Mouse (Mus musculus) stomach, embryonic 14.5 days (tissue): ENCODE data around the gene Ascl3. TPM values are rescaled to one million over a fixed set of nuclear protein-coding genes. Genes with fewer than 3 reads are reported as not detected.
A peak's percentile ranks its signal among the peaks of the same experiment; 100 is the strongest.

Experiments used
- ATAC-seq: fragments of 200-750 bp; cut with Nextera tagmentation; 2 replicates; pipeline ENCODE4 v1.8.0; 2017; ENCODE audit warnings: low read depth, moderate TSS enrichment; ENCODE audit not compliant: insufficient number of reproducible peaks, insufficient read depth, low FRiP score
- H3K27ac ChIP-seq: fragments of 300-500 bp; sonication (generic); 2 replicates; pipeline ENCODE4 v1.5.1; 2014; ENCODE audit warnings: mild to moderate bottlenecking, low read length, moderate library complexity, mixed read lengths
- H3K27me3 ChIP-seq: fragments of 300-500 bp; sonication (generic); 2 replicates; pipeline ENCODE4 v1.6.1; 2014; ENCODE audit warnings: low read length, control low read depth, mixed read lengths; ENCODE audit not compliant: control insufficient read depth, insufficient read depth
- H3K36me3 ChIP-seq: fragments of 300-500 bp; sonication (generic); 2 replicates; pipeline ENCODE4 v1.6.1; 2014; ENCODE audit warnings: mild to moderate bottlenecking, control low read depth, low read length, moderate library complexity, mixed read lengths; ENCODE audit not compliant: control insufficient read depth, insufficient read depth
- H3K4me1 ChIP-seq: fragments of 300-500 bp; sonication (generic); 2 replicates; pipeline ENCODE4 v1.6.1; 2014; ENCODE audit warnings: low read length, control low read depth, mixed read lengths; ENCODE audit not compliant: control insufficient read depth, insufficient read depth
- H3K4me2 ChIP-seq: fragments of 300-500 bp; sonication (generic); replicated peaks from 2 replicates; pipeline ENCODE4 v1.6.1; 2014; ENCODE audit warnings: low read depth, low read length, control low read depth
- H3K4me3 ChIP-seq: fragments of 300-500 bp; sonication (generic); 2 replicates; pipeline ENCODE4 v1.5.1; 2014; ENCODE audit warnings: low read depth, low read length, control low read depth
- H3K9ac ChIP-seq: fragments of 300-500 bp; sonication (generic); replicated peaks from 2 replicates; pipeline ENCODE4 v1.6.1; 2014; ENCODE audit warnings: low read depth, mild to moderate bottlenecking, control low read depth, low read length, moderate library complexity, mixed read lengths
- H3K9me3 ChIP-seq: fragments of 300-500 bp; sonication (generic); 2 replicates; pipeline ENCODE4 v1.6.1; 2016; ENCODE audit warnings: low read depth, low read length, control low read depth; ENCODE audit not compliant: control insufficient read depth
- WGBS: fragments of 180-500 bp; shearing (Covaris S2); extraction: QIAGEN DNeasy Blood & Tissue Kit; methylation state at CpG from one replicate; pipeline ENCODE4 v1.1.7; 2014; 5-methylcytosine and 5-hydroxymethylcytosine counted together
- polyA plus RNA-seq: library from polyadenylated mRNA; unstranded; fragments of >200 nt; fragmentation: Nextera tagmentation; extraction: Ambion mirVana; gene quantifications from 2 replicates; pipeline ENCODE4 v1.2.1, GENCODE M21; 2014

Ascl3 gene
- polyA plus RNA-seq, 1 experiment from 2014 or later: not detected

GRCm38 (mm10) chr7:109704461-109704860 lies 27.1 kb downstream of the Ascl3 start:
- Histone ChIP-seq H3K4me3 (peak overlapping the region; percentile 72), H3K4me2 (peak overlapping the region; percentile 69), H3K27me3 (no peaks in the 10 kb centered on the region), H3K9ac (no peak overlapping the region), H3K4me1 (peaks cover 9% of the 10 kb centered on the region; the same call in 1 of the 2 replicates), H3K27ac (no peak overlapping the region), H3K9me3 (no peaks in the 10 kb centered on the region), H3K36me3 (no peaks in the 10 kb centered on the region; the same call in 1 of the 2 replicates)
- ATAC-seq: no peak
- WGBS: 47% methylated on average over 3 of the region's 3 CpGs

DNA sequence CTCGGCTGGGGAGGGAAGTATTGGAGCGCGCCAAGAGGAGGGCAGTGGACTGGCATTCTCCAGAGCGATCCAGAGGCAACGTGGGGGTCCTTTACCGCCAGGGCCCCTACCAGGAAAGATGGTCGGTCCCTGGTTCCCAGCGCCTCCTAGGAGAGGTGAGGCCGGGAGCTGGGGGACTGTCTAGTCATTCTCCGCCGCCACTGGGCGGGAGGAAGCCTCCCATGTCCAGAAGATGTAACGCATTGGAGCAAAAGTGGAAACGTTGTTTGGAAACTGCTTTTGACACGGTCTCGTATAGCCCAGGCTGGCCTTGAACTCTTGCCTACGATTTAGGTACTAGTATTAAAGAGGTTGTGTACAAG lies 27.5 kb downstream of the Ascl3 start:
- Histone ChIP-seq H3K9me3 (no peaks in the 10 kb centered on the region), H3K36me3 (no peaks in the 10 kb centered on the region; the same call in 1 of the 2 replicates), H3K4me1 (peaks cover 8% of the 10 kb centered on the region; the same call in 1 of the 2 replicates), H3K9ac (peak overlapping the region; percentile 64), H3K27ac (peak overlapping the region; percentile 79), H3K27me3 (no peaks in the 10 kb centered on the region), H3K4me2 (peak overlapping the region; percentile 69), H3K4me3 (peak overlapping the region; percentile 72)
- ATAC-seq: no peak
- 3% methylated on average over 17 of the region's 17 CpGs for WGBS

DNA sequence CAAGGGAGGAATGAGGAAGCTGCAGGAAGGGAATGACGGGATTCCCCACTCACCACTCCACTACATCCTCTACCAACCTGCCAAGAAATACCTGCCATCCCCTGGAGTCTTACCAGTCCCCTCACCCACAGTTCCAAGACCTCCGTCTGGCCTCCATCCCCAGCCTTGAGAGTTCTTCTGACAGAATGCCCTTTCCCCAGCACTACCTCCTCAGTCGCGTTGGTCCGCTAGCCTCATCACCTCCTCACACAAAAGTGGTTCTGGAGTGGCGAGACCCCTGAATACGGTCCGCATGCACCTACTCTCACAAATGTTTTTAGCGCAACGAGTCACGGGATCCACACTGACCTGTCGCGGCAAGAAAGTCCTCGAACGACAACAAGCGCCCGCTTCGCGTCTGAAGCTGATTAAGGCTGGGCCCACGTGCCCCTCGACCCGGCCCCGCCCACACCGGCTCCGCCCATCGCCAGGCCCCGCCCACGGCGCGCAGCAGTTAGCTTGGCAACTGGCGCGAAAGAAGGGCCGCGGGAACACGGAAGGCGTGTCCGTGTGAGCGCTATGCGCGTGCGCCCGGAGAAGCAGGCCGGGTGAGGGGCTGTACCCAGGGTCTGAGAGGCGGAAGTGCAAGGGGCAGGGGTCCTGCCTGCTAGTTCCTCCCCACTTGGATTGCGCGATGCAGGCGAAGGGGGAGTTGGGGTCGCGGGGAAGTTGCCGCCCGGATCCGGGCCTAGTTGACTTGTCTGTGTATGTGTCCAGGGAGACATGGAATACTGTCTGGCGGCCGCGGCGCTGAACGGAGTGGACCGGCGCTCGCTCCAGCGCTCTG lies 28.1 kb downstream of the Ascl3 start, which contains the start of the genes St5 and Akip1:
TSS of gene St5 (minus strand) at position 416 of the 826 bp plus-strand sequence.
TSS of gene Akip1 (plus strand) at position 501 of the 826 bp plus-strand sequence.
- H3K9ac ChIP-seq: peak within 1 kb of the TSS; percentile 64
- H3K36me3 ChIP-seq: no peaks in the 10 kb centered on the region
- H3K4me2 ChIP-seq: peak within 1 kb of the TSS; percentile 69
- peaks cover 6% of the 10 kb centered on the region; the same call in 1 of the 2 replicates for H3K4me1 ChIP-seq
- peak; percentile 96 for ATAC-seq
- peak within 1 kb of the TSS; percentile 72 for H3K4me3 ChIP-seq
- H3K27ac ChIP-seq: peak within 1 kb of the TSS; percentile 79
- no peaks in the 10 kb centered on the region for H3K9me3 ChIP-seq
- WGBS: under 1% methylated on average over 61 of the region's 61 CpGs
- H3K27me3 ChIP-seq: no peaks in the 10 kb centered on the region

DNA sequence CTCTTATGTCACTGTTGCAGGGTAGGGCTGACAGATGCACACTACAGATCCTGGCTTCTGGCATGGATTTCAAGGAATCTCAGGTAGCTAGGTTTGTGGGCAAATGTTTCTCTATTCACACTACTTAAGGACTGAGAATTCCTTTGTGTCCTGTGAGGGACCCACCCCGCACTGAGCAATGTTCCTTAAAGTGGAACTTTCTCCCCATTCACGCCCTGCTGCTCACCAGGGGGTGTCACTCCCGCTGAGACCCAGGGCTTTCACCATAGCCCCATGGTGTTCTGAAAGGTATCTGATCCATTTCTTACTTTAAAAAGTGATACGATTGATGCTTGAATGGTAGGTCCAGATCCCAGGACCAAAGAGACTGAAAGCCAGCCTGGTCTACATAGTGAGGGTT lies 28.8 kb downstream of the Ascl3 start:
- peak overlapping the region; percentile 69 for H3K4me2 ChIP-seq

DNA sequence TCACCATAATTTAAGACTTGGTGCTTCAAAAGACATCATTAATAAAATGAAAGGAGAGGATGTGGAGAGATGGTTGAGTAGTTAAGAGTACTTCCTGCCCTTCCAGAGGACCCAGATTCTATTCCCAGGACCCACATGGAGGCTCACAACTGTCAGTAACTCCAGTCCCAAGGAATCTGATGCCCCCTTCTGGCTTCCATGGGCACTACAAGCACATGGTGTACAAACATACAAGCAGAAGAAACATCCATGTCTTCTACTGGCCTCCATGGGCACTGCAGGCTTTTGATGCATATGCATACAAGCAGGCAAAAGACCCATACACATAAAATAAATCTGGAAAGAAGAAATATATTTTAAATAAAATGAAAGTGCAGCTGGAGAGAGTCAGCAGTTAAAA lies 31.3 kb downstream of the Ascl3 start:
- Histone ChIP-seq H3K36me3 (no peaks in the 10 kb centered on the region), H3K9ac (no peak overlapping the region), H3K4me3 (no peak overlapping the region), H3K27ac (no peak overlapping the region), H3K4me2 (no peak overlapping the region), H3K4me1 (peaks cover 6% of the 10 kb centered on the region; the same call in 1 of the 2 replicates), H3K9me3 (no peaks in the 10 kb centered on the region), H3K27me3 (no peaks in the 10 kb centered on the region)
- no peak for ATAC-seq

More for the DNA sequence above, 28.8 kb downstream of the Ascl3 start:
- Histone ChIP-seq H3K9me3 (no peaks in the 10 kb centered on the region), H3K27me3 (no peaks in the 10 kb centered on the region), H3K36me3 (no peaks in the 10 kb centered on the region), H3K9ac (no peak overlapping the region), H3K4me3 (peak overlapping the region; percentile 72), H3K27ac (no peak overlapping the region), H3K4me1 (peaks cover 6% of the 10 kb centered on the region; the same call in 1 of the 2 replicates)
- WGBS: 42% methylated on average over 4 of the region's 4 CpGs
- ATAC-seq: no peak

DNA sequence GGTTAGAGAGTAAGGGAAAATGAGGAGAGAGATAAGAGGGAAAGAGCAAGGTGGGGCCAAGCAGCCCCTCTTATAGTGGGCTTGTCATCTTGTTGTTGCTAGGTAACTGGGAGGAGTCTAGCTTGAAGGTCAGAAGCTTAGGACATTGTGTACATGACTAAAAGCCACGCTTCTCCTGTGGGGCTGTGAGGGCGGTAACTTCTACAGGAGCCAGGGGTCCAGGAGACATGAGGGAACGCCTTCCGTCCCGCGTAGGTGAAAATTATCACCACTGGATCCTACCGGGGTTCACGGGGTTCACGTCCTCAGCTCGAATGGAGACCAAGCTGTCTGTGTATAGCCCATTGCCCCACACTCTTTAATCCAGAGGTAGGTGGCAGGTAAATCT lies 36.2 kb downstream of the Ascl3 start:
- Histone ChIP-seq H3K27ac (no peak overlapping the region), H3K4me2 (no peak overlapping the region), H3K36me3 (no peaks in the 10 kb centered on the region), H3K4me1 (no peaks in the 10 kb centered on the region), H3K9me3 (no peaks in the 10 kb centered on the region), H3K4me3 (no peak overlapping the region), H3K27me3 (no peaks in the 10 kb centered on the region), H3K9ac (no peak overlapping the region)
- 88% methylated on average over 10 of the region's 10 CpGs for WGBS
- ATAC-seq: no peak

DNA sequence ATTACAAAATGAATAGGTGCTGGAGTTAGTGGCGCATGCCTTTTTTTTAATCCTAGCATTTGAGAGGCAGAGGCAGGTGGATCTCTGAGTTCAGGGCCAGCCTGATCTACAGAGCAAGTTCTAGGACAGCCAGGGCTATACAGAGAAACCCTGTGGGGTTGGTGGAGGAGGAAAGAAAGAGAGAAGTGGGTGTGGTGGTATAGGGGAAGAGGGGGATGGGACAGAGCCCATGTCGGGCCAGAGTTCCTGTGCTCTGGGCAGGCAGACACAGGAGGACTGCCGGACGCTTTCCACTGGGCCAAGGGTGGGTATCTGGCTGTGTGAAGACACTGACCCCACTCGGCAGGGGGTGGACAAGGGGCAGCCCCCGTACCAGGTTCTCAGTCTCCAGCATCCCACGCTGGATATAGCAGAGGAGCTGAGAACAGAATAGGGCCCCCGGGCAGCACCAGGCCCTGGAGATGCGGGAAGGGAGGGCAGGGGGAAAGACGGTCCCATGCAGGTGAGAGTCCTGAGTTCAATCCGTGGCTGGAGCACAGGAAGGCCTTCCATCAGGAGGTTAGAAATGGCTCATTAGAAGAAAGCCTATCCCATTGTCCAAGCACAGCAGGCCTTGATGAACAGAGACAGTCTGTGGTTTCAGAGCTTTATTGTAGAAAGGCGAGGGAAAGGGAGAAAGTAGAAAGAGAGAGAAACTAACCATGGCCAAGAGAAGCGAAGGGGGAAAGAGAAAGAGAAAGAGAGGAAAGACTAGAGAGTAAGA lies 36.8 kb downstream of the Ascl3 start:
- H3K4me2 ChIP-seq: no peak overlapping the region
- no peaks in the 10 kb centered on the region for H3K4me1 ChIP-seq
- no peaks in the 10 kb centered on the region for H3K27me3 ChIP-seq
- ATAC-seq: no peak
- 87% methylated on average over 13 of the region's 13 CpGs for WGBS
- no peak overlapping the region for H3K4me3 ChIP-seq
- no peaks in the 10 kb centered on the region for H3K9me3 ChIP-seq
- H3K36me3 ChIP-seq: no peaks in the 10 kb centered on the region
- H3K27ac ChIP-seq: no peak overlapping the region
- H3K9ac ChIP-seq: no peak overlapping the region

DNA sequence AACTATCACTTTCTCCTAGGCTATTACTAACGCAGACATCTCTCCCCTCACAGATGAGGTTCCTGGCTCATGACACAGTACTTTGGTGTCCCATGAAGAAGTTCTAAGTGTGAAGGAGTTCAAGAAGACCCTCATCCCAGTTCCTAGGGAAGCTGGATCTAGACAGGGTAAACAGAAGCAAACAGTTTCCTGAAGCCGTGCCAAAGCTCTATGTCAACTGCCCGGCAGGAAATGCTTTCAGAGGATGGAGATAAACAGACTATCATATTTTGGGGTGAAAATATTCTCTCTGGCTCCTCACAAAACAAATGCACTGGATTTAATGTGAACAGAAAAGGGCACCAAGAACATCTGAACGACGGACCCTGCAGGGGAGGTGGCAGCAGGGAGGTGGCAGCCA lies 40.6 kb downstream of the Ascl3 start:
- 72% methylated on average over 5 of the region's 5 CpGs for WGBS
- 0 out of 2 replicates have a peak, but pooled peaks cover 8% of the 10 kb centered on the region for H3K4me1 ChIP-seq
- no peaks in the 10 kb centered on the region for H3K9me3 ChIP-seq
- no peaks in the 10 kb centered on the region for H3K36me3 ChIP-seq
- no peaks in the 10 kb centered on the region for H3K27me3 ChIP-seq
- H3K9ac ChIP-seq: no peak overlapping the region
- H3K4me3 ChIP-seq: no peak overlapping the region
- no peak overlapping the region for H3K4me2 ChIP-seq
- no peak overlapping the region for H3K27ac ChIP-seq
- no peak for ATAC-seq
